Mouse (Mus musculus) left cerebral cortex, adult 18-20 months (tissue): ENCODE data around the gene Prss58. TPM values are rescaled to one million over a fixed set of nuclear protein-coding genes. Genes with fewer than 3 reads are reported as not detected.
A peak's percentile ranks its signal among the peaks of the same experiment; 100 is the strongest.

ENCODE experiments used
- DNase-seq, 2 experiments: peaks; one replicate each; pipeline ENCODE4 v3.0.0; 2021 to 2022; ENCODE audit warnings: low spot score in 2 of 2, mixed read lengths in 1 of 2
- long read RNA-seq, 2 experiments: library from polyadenylated mRNA; stranded (forward); transcript quantifications; one replicate each; pipeline ENCODE4 v2.0.0; 2021
- total RNA-seq, 2 experiments: library from RNA; stranded (reverse); gene quantifications; 2 replicates each; pipeline ENCODE4 v1.2.3; 2021

The Prss58 gene
- not detected for total RNA-seq
- long read RNA-seq, experiment 1: 0 reads
- long read RNA-seq, experiment 2: 0 reads

DNA sequence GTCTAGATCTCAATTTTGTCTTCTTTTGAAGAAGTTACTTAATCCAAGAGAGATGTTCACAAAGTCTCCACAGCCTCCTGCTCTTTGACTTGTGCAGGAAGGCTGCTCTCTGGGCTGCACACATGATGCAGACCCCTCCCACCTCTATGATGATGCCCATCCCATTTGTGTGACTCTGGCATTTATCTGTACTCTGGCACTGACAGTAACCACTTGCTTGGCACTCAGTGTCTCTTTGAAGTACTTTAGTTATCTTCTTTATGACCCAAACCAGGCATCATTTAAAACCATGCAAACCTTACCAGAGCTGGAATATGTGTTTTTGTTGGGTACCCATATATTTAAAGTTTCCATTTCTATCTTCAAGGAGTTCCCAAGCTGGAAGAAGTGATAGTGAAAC lies at the start of gene Prss58:
Prss58 (minus strand) TSS at position 101 of the 400 bp plus-strand sequence.
- DNase-seq: no peak

DNA sequence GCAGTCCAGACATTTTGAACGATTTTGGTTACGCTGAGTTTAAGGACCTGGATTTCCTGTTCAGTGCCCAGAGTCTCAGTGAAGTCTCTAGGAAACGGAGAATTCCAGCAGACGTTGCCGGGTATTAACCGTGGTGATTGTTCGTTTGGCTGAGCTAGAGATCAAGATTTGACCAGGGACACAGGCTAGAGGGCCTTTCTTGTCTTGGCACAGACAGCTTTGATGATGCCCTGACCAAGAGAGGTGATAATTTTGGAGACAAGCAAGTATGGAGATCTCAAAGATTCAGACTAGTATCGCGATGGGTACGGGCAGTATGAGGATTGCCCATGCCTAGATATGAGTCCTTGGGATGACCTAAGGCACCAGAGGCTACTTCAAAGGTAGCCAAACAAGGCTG lies 40.3 kb upstream of the Prss58 start, which contains the start of gene 1700074P13Rik:
1700074P13Rik (minus strand) TSS at position 101 of the 400 bp plus-strand sequence.
- DNase-seq: no peak

- DNase-seq: no peak
These were observed 19.8 kb upstream of the Prss58 start for GRCm38 (mm10) chr6:40919954-40920353.

- no peak for DNase-seq
These were observed 5.5 kb downstream of the Prss58 start for GRCm38 (mm10) chr6:40894716-40895115.

DNA sequence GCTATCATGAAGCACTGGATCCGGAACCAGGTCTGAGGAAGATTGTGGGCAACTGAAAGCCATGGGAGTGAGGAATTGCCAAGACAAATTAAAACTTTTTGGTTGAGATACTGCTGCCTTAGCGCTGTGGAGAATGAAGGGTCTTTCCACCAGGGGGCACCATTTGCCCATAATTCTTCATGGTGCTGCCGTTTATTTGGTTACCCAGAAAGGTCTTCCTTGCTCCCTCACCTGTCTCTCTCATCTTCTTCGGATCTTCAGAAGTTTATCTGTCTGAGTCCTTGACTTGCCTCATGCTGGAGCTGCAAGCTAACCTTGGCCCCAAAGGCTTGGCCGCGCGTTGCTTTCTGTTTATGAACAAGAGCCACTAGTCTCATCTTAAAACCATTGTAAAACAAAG lies 6.6 kb downstream of the Prss58 start:
- DNase-seq: peak; percentile 49 to 53

GRCm38 (mm10) chr6:40891754-40892153 lies 8.4 kb downstream of the Prss58 start:
- no peak for DNase-seq

DNA sequence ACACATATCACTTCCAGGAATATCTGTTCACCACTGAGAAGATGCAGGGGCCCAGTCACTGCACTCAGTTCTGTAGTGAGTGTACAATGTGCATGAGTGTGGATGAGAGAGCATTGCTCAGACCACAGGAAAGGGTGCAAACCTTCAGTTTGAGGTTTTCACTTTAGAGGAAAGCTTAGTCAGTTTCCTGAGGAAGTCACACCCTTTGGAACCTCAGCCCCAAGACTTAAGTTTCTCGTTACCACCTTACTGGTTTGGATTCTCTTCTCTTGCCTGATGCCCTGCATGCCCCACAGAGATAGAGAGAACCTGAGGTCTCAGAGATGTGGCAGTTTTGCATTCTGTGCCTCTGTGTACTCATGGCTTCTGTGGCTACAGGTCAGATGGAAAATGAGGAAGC lies 9.2 kb downstream of the Prss58 start:
- no peak for DNase-seq

DNA sequence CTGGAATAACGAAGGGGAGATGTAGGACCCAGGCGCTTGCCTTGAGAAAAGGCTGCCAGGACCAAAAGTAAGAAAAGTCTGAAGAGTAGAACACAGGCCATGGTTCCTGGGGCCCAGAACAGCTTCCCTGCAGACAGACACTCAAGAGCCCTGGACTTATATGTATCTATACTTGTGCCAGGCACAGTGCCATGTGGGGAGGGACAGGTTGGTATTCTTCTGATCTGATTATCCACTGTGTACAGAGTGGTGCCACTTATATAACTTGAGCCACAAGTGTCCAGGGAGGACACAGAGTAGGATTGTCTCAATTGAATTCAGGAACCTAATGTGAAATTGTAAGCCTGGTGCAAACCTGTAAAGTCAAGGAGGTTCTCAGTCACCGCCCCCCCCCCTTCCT lies 12.8 kb downstream of the Prss58 start, which contains the start of gene Moxd2:
Moxd2 (minus strand) TSS at position 101 of the 400 bp plus-strand sequence.
- no peak for DNase-seq

- DNase-seq: no peak
These were observed 54.9 kb downstream of the Prss58 start for GRCm38 (mm10) chr6:40845283-40845682.

Other genes starting within 250 kb of the Prss58 start
- not detected for gene Moxd2, start 12.9 kb downstream of the Prss58 start, total RNA-seq
- not detected for gene 1700074P13Rik, start 40.2 kb upstream of the Prss58 start, total RNA-seq
- not detected for gene Gm4744, start 51.5 kb upstream of the Prss58 start, total RNA-seq
- gene 1810009J06Rik, start 64.4 kb upstream of the Prss58 start, total RNA-seq: not detected
- not detected for gene Gm2663, start 99.1 kb upstream of the Prss58 start, total RNA-seq
- not detected for gene 2210010C04Rik, start 135.1 kb upstream of the Prss58 start, total RNA-seq